Mouse (Mus musculus): ENCODE results near the gene Hist1h2ae. TPM values are rescaled to one million over a fixed set of nuclear protein-coding genes. Genes with fewer than 3 reads are reported as not detected.
"Not testable (repeated sequence)": the region's sequence is repeated elsewhere in the genome, so short reads cannot be mapped to it uniquely, and the experiment has no call there.

The Hist1h2ae gene
- polyA plus RNA-seq, 1 experiment = 38.0 TPM

DNA sequence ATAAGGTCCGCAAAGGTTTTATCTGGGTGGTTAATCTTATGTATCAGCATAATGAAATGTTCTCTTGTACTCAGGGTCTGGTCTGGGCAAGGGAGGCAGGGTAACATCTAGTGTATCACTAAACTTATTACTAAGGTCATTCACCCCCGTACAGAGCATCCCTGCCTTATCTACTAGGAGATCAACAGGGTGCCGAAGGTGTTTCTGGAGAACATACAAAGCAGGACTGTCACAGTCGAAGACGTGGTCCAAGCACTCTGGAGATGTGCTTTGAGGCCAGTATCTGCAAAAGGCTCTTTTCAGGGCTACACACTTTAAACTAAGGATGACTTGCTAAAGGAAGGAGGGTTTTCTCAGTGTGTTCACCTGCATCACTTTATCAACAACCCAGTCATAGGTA, 24.3 kb downstream of the Hist1h2ae start:
- TF ChIP-seq POLR2A (IDR thresholded peaks at IDR 0.05; ENCODE audit: low read depth, low read length) (no peak), CTCF (IDR thresholded peaks at IDR 0.05; ENCODE audit: extremely low read depth, insufficient read length, insufficient replicate concordance, low read depth, low read length) (no peak)
- H3K36me3 ChIP-seq (ENCODE audit: control insufficient read depth, insufficient read depth, low read length) = no peaks in the 10 kb centered on the region
- 82% methylated on average over 5 of the region's 5 CpGs for WGBS
- H3K4me3 ChIP-seq (ENCODE audit: low read depth, low read length) = no peak overlapping the region
- no peaks in the 10 kb centered on the region for H3K27me3 ChIP-seq (ENCODE audit: control insufficient read depth, insufficient read depth, low read length)
- H3K4me1 ChIP-seq (ENCODE audit: control insufficient read depth, insufficient read depth, insufficient read length, low read length) = peaks cover 2% of the 10 kb centered on the region; the same call in 1 of the 2 replicates
- no peak overlapping the region for H3K27ac ChIP-seq (ENCODE audit: insufficient read depth, low read depth, low read length)

DNA sequence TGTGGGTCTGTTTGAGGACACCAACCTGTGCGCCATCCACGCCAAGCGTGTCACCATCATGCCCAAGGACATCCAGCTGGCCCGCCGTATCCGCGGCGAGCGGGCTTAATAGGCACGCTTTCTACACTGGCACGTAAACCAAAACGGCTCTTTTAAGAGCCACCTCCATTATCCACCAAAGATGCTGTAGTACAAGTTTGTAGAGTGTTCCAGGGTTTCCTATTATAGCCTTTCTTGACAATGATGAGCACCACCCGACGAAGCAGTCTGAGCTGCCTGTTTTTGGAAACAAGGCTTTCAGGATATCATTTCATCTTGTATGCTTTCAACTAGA, 26.3 kb downstream of the Hist1h2ae start:
- Histone ChIP-seq H3K4me3 (ENCODE audit: low read depth, low read length) (peak overlapping the region; percentile 95), H3K27ac (ENCODE audit: insufficient read depth, low read depth, low read length) (peak overlapping the region; percentile 89)
- H3K36me3 ChIP-seq (ENCODE audit: control insufficient read depth, insufficient read depth, low read length); H3K4me1 ChIP-seq (ENCODE audit: control insufficient read depth, insufficient read depth, insufficient read length, low read length); H3K27me3 ChIP-seq (ENCODE audit: control insufficient read depth, insufficient read depth, low read length): not testable (repeated sequence)
- 0% methylated on average over 13 of the region's 14 CpGs for WGBS

DNA sequence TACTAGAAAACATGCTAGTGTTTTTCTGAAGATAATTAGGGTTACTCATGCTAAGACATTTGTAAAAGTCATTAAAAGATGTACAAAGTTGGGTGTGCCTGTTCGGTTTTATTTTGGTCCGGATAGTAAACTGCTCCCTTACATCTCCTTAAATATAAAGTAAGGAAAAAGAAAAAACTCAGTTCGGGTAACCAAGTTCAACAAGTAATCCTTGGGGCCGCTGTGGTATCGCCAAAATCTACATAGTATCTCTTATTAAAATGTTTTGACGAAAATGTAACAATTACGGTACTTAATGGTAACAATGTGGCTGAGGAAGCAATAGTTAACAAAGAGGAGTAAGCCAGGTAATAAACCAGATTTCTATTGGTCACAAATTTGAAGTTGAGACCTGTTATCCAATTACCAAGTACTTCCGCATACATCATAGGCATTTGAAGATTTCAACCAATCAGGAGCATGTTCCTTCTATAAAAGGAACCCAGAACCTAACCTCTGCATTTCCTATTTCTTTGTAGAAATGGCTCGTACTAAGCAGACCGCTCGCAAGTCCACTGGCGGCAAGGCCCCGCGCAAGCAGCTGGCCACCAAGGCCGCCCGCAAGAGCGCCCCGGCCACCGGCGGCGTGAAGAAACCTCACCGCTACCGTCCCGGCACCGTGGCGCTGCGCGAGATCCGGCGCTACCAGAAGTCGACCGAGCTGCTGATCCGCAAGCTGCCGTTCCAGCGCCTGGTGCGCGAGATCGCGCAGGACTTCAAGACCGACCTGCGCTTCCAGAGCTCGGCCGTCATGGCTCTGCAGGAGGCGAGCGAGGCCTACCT, 26.8 kb downstream of the Hist1h2ae start, which contains the start of gene Hist1h3f:
TSS of gene Hist1h3f (plus strand) at position 88 of the 822 bp plus-strand sequence.
- no peaks in the 10 kb centered on the region for H3K27me3 ChIP-seq (ENCODE audit: control insufficient read depth, insufficient read depth, low read length)
- WGBS = under 1% methylated on average over 30 of the region's 45 CpGs
- H3K4me3 ChIP-seq (ENCODE audit: low read depth, low read length) = peak within 1 kb of the TSS; percentile 95
- H3K36me3 ChIP-seq (ENCODE audit: control insufficient read depth, insufficient read depth, low read length) = no peaks in the 10 kb centered on the region
- no peak for TF ChIP-seq CTCF (IDR thresholded peaks at IDR 0.05; ENCODE audit: extremely low read depth, insufficient read length, insufficient replicate concordance, low read depth, low read length)
- TF ChIP-seq POLR2A (IDR thresholded peaks at IDR 0.05; ENCODE audit: low read depth, low read length) = peak; percentile 90
- H3K27ac ChIP-seq (ENCODE audit: insufficient read depth, low read depth, low read length) = peak within 1 kb of the TSS; percentile 92
- H3K4me1 ChIP-seq (ENCODE audit: control insufficient read depth, insufficient read depth, insufficient read length, low read length) = peaks cover 2% of the 10 kb centered on the region; the same call in 1 of the 2 replicates

DNA sequence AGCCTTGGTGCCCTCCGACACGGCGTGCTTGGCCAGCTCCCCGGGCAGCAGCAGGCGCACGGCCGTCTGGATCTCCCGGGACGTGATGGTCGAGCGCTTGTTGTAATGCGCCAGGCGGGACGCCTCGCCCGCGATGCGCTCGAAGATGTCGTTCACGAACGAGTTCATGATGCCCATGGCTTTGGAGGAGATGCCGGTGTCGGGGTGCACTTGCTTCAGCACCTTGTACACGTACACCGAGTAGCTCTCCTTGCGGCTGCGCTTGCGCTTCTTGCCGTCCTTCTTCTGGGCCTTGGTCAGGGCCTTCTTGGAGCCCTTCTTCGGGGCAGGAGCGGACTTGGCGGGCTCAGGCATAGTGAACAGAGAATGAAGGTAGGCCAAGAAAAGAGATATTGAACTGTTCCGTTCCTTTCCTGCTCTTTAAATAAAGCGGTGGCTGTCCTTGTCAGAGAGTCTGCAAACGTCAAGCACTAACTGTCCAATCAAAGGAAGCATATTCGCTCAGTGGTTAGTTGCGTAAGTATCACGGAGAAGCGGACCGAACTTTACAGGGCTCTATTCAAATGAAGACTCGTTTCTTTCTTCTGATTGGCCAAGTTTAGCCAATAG, 27.9 kb downstream of the Hist1h2ae start, which contains the start of gene Hist1h2bh:
TSS of gene Hist1h2bh (minus strand) at position 394 of the 609 bp plus-strand sequence.
- not testable (repeated sequence) for H3K36me3 ChIP-seq (ENCODE audit: control insufficient read depth, insufficient read depth, low read length); H3K4me1 ChIP-seq (ENCODE audit: control insufficient read depth, insufficient read depth, insufficient read length, low read length); H3K27me3 ChIP-seq (ENCODE audit: control insufficient read depth, insufficient read depth, low read length)
- peak; percentile 53; the same call in 1 of the 2 replicates for TF ChIP-seq POLR2A (IDR thresholded peaks at IDR 0.05; ENCODE audit: low read depth, low read length)
- WGBS = under 1% methylated on average over 36 of the region's 42 CpGs
- Histone ChIP-seq H3K27ac (ENCODE audit: insufficient read depth, low read depth, low read length) (peak within 1 kb of the TSS; percentile 92), H3K4me3 (ENCODE audit: low read depth, low read length) (peak within 1 kb of the TSS; percentile 92)

DNA sequence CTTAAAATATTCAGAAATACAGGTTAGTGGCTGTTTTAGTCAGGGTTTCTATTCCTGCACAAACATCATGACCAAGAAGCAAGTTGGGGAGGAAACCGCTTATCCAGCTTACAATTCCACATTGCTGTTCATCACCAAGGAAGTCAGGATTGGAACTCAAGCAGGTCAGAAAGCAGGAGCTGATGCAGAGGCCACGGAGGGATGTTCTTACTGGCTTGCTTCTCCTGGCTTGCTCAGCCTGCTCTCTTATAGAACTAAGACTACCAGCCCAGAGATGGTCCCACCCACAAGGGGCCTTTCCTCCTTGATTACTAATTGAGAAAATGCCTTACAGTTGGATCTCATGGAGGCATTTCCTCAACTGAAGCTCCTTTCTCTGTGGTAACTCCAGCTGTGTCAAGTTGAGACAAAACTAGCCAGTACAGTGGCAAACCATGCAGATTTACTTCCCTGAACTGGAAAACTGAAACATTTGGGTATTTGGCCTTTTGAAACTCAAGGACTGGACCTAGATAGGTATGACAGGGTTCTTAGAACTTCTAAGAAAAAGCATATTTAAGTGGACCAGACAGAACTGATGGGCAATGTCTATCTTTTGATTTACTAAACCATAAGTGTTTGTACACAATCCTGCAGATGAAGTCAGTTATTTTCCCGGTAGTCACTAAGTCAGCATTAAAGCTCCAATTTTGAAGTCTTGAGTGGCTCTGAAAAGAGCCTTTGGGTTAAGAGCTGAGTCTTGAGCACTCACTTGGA, 28.6 kb downstream of the Hist1h2ae start:
- H3K4me3 ChIP-seq (ENCODE audit: low read depth, low read length) = peak overlapping the region; percentile 92

DNA sequence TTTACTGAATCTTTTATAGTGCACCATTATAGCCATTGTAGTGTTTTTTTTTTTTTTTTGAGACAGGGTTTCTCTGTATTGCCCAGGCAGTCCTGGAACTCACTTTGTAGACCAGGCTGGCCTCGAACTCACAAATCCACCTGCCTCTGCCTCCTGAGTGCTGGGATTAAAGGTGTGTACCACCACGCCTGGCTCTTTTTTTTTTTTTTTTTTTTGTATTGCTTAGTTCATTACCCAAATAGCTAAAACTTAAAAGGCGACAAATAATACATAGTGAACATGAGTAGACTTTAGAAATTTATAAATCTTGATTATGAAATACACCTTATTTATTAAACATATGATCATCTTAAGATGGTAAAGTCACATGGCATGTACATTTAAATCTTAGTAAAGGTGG, 29.5 kb downstream of the Hist1h2ae start:
- peaks cover 3% of the 10 kb centered on the region; the same call in 1 of the 2 replicates for H3K4me1 ChIP-seq (ENCODE audit: control insufficient read depth, insufficient read depth, insufficient read length, low read length)
- H3K36me3 ChIP-seq (ENCODE audit: control insufficient read depth, insufficient read depth, low read length) = no peaks in the 10 kb centered on the region
- TF ChIP-seq CTCF (IDR thresholded peaks at IDR 0.05; ENCODE audit: extremely low read depth, insufficient read length, insufficient replicate concordance, low read depth, low read length) (no peak), POLR2A (IDR thresholded peaks at IDR 0.05; ENCODE audit: low read depth, low read length) (no peak)
- 83% methylated on average over 3 of the region's 3 CpGs for WGBS
- H3K4me3 ChIP-seq (ENCODE audit: low read depth, low read length) = no peak overlapping the region
- no peak overlapping the region for H3K27ac ChIP-seq (ENCODE audit: insufficient read depth, low read depth, low read length)
- no peaks in the 10 kb centered on the region for H3K27me3 ChIP-seq (ENCODE audit: control insufficient read depth, insufficient read depth, low read length)

More for the DNA sequence above, 28.6 kb downstream of the Hist1h2ae start:
- not testable (repeated sequence) for H3K36me3 ChIP-seq (ENCODE audit: control insufficient read depth, insufficient read depth, low read length); H3K4me1 ChIP-seq (ENCODE audit: control insufficient read depth, insufficient read depth, insufficient read length, low read length); H3K27me3 ChIP-seq (ENCODE audit: control insufficient read depth, insufficient read depth, low read length)
- 14% methylated on average over 3 of the region's 3 CpGs for WGBS
- H3K27ac ChIP-seq (ENCODE audit: insufficient read depth, low read depth, low read length) = peak overlapping the region; percentile 92

DNA sequence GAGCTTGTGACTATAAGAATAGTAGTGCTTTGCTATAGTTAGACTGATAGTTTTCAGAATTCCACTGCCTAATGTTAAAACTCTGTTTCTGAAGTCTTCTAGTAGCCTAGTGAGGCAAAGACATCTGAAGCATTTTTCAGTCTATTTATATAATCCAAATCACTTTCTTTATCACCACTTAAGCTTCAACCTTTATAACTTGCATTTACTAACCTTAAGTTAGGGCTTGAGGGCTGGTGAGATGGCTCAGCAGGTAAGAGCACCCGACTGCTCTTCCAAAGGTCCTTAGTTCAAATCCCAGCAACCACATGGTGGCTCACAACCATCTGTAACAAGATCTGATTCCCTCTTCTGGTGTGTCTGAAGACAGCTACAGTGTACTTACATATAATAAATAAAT, 31.2 kb downstream of the Hist1h2ae start:
- H3K27ac ChIP-seq (ENCODE audit: insufficient read depth, low read depth, low read length); H3K27me3 ChIP-seq (ENCODE audit: control insufficient read depth, insufficient read depth, low read length); H3K36me3 ChIP-seq (ENCODE audit: control insufficient read depth, insufficient read depth, low read length); H3K4me1 ChIP-seq (ENCODE audit: control insufficient read depth, insufficient read depth, insufficient read length, low read length); H3K4me3 ChIP-seq (ENCODE audit: low read depth, low read length): not testable (repeated sequence)
- WGBS = 76% methylated on average over 1 of the region's 1 CpGs

Measured in small intestine, adult 2 months (tissue).